Mouse (Mus musculus) intestine, postnatal 0 days (tissue): ENCODE results near the gene Tnrc6c. TPM values are rescaled to one million over a fixed set of nuclear protein-coding genes. Genes with fewer than 3 reads are reported as not detected.
A peak's percentile ranks its signal among the peaks of the same experiment; 100 is the strongest.

Experiments used
- ATAC-seq: fragments of 200-750 bp; cut with Nextera tagmentation; 2 replicates; pipeline ENCODE4 v1.8.0; 2017; ENCODE audit warnings: mild to moderate bottlenecking, moderate TSS enrichment, moderate library complexity
- H3K27ac ChIP-seq: fragments of 300-500 bp; sonication (generic); 2 replicates; pipeline ENCODE4 v1.5.1; 2014; ENCODE audit warnings: mild to moderate bottlenecking, low read depth, low read length, moderate library complexity
- H3K27me3 ChIP-seq: fragments of 300-500 bp; sonication (generic); replicated peaks from 2 replicates; pipeline ENCODE4 v1.6.1; 2014; ENCODE audit warnings: low read length, mixed read lengths; ENCODE audit not compliant: control insufficient read depth, insufficient read depth
- H3K36me3 ChIP-seq: fragments of 300-500 bp; sonication (generic); 2 replicates; pipeline ENCODE4 v1.6.1; 2014; ENCODE audit warnings: mild to moderate bottlenecking, moderate library complexity; ENCODE audit not compliant: control insufficient read depth, insufficient read depth
- H3K4me1 ChIP-seq: fragments of 300-500 bp; sonication (generic); replicated peaks from 2 replicates; pipeline ENCODE4 v1.6.1; 2014; ENCODE audit warnings: antibody characterized with exemption, low read length, mixed read lengths; ENCODE audit not compliant: control insufficient read depth, insufficient read depth
- H3K4me2 ChIP-seq: fragments of 300-500 bp; sonication (generic); replicated peaks from 2 replicates; pipeline ENCODE4 v1.6.1; 2014; ENCODE audit warnings: low read depth, mild to moderate bottlenecking, moderate library complexity
- H3K4me3 ChIP-seq: fragments of 300-500 bp; sonication (generic); 2 replicates; pipeline ENCODE4 v1.5.1; 2014; ENCODE audit warnings: low read depth, low read length
- H3K9ac ChIP-seq: fragments of 300-500 bp; sonication (generic); 2 replicates; pipeline ENCODE4 v1.6.1; 2014; ENCODE audit warnings: mild to moderate bottlenecking, low read depth, low read length
- H3K9me3 ChIP-seq: fragments of 300-500 bp; sonication (generic); 2 replicates; pipeline ENCODE4 v1.6.1; 2016; ENCODE audit warnings: mixed run types; ENCODE audit not compliant: control insufficient read depth
- CTCF ChIP-seq: sonication (generic); IDR thresholded peaks from 2 replicates; pipeline ENCODE4 v1.5.1; 2016; ENCODE audit warnings: low read depth, mild to moderate bottlenecking, control low read depth, antibody characterized with exemption, moderate library complexity
- WGBS: fragments of 180-500 bp; shearing (Covaris S2); extraction: QIAGEN DNeasy Blood & Tissue Kit; methylation state at CpG from one replicate; pipeline ENCODE4 v1.1.7; 2014; 5-methylcytosine and 5-hydroxymethylcytosine counted together
- polyA plus RNA-seq: library from polyadenylated mRNA; unstranded; fragments of >200 nt; fragmentation: Nextera tagmentation; extraction: Ambion mirVana; gene quantifications from 2 replicates; pipeline ENCODE4 v1.2.1, GENCODE M21; 2015

Gene Tnrc6c
- polyA plus RNA-seq, 1 experiment from 2014 or later: 6.1 TPM

GRCm38 (mm10) chr11:117780582-117781111 lies 126.6 kb downstream of the Tnrc6c start:
- peak overlapping the region; percentile 55 for H3K4me3 ChIP-seq
- WGBS: 1% methylated on average over 19 of the region's 19 CpGs
- H3K9ac ChIP-seq: peak overlapping the region; percentile 71
- H3K27ac ChIP-seq: peak overlapping the region; percentile 94
- peak; percentile 84 for ATAC-seq
- peaks cover 17% of the 10 kb centered on the region; the same call in 1 of the 2 replicates for H3K4me1 ChIP-seq
- peak overlapping the region; percentile 95 for H3K4me2 ChIP-seq
- H3K27me3 ChIP-seq: no peaks in the 10 kb centered on the region
- H3K9me3 ChIP-seq: no peaks in the 10 kb centered on the region
- H3K36me3 ChIP-seq: peaks cover 19% of the 10 kb centered on the region; the same call in 1 of the 2 replicates
- TF ChIP-seq CTCF: no peak; the same call in 1 of the 2 replicates

DNA sequence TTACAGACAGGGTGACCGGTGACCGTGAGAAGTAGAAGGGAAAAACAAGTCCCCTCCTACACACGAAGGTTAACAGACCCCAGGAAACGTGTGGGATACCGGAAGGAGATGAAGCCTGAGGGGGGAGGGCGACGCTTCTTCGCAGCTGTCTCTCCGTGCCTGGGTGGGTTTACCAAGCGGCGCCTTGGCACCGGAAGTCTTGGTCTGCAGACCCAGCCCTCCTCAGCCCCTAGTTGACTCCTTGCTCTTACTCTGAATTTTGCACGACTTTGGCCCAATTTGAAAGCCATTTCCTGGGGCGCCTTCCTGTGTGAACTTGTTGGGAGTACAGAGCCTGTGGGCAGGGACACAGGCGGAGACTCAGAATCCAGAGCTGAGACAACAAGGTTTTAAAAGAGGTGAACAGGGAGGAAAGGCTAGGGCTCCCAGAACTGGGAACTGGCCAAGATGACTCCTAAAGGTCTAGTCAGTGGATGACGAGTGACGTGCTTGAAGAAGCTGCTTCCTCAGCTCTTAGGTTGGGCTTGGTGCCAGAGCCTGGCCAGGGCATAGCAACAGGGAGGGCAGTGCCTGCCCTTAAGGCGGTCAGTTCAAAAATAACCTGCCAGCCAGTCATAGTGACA lies 127.2 kb downstream of the Tnrc6c start:
- peak overlapping the region; percentile 94 for H3K27ac ChIP-seq
- no peak for TF ChIP-seq CTCF
- H3K36me3 ChIP-seq: peaks cover 14% of the 10 kb centered on the region; the same call in 1 of the 2 replicates
- H3K27me3 ChIP-seq: no peaks in the 10 kb centered on the region
- no peak overlapping the region for H3K9ac ChIP-seq
- 23% methylated on average over 18 of the region's 18 CpGs for WGBS
- peak overlapping the region; percentile 55; the same call in 1 of the 2 replicates for H3K4me3 ChIP-seq
- H3K4me1 ChIP-seq: peaks cover 17% of the 10 kb centered on the region; the same call in 1 of the 2 replicates
- ATAC-seq: no peak
- H3K9me3 ChIP-seq: no peaks in the 10 kb centered on the region
- H3K4me2 ChIP-seq: peak overlapping the region; percentile 95

- Histone ChIP-seq H3K9ac (no peak within 1 kb of the TSS), H3K9me3 (no peaks in the 10 kb centered on the region), H3K27me3 (no peaks in the 10 kb centered on the region), H3K36me3 (peaks cover 12% of the 10 kb centered on the region; the same call in 1 of the 2 replicates), H3K4me3 (peak within 1 kb of the TSS; percentile 55), H3K4me1 (peaks cover 17% of the 10 kb centered on the region; the same call in 1 of the 2 replicates), H3K4me2 (peak within 1 kb of the TSS; percentile 95), H3K27ac (peak within 1 kb of the TSS; percentile 94)
- 57% methylated on average over 23 of the region's 24 CpGs for WGBS
- no peak for ATAC-seq
- no peak for TF ChIP-seq CTCF
Measured at GRCm38 (mm10) chr11:117781993-117782704, 128.1 kb downstream of the Tnrc6c start, which contains the start of the genes Tmc8 and Tmc6. Tmc8 (plus strand) TSS chr11:117782076. Tmc6 (minus strand) TSS chr11:117782198.

GRCm38 (mm10) chr11:117782705-117783034 lies 128.6 kb downstream of the Tnrc6c start:
- Histone ChIP-seq H3K27ac (no peak overlapping the region; the same call in 1 of the 2 replicates), H3K9me3 (no peaks in the 10 kb centered on the region), H3K4me3 (0 out of 2 replicates have a peak overlapping the region, but pooled peaks have one; percentile 17), H3K4me2 (peak overlapping the region; percentile 95), H3K36me3 (peaks cover 6% of the 10 kb centered on the region; the same call in 1 of the 2 replicates), H3K27me3 (no peaks in the 10 kb centered on the region), H3K4me1 (peaks cover 17% of the 10 kb centered on the region; the same call in 1 of the 2 replicates), H3K9ac (no peak overlapping the region)
- ATAC-seq: no peak
- WGBS: 67% methylated on average over 9 of the region's 9 CpGs
- TF ChIP-seq CTCF: no peak

GRCm38 (mm10) chr11:117783089-117783488 lies 129.0 kb downstream of the Tnrc6c start:
- Histone ChIP-seq H3K4me1 (peaks cover 17% of the 10 kb centered on the region; the same call in 1 of the 2 replicates), H3K27ac (no peak overlapping the region; the same call in 1 of the 2 replicates), H3K4me3 (0 out of 2 replicates have a peak overlapping the region, but pooled peaks have one; percentile 17), H3K36me3 (peaks cover 2% of the 10 kb centered on the region; the same call in 1 of the 2 replicates), H3K9ac (no peak overlapping the region), H3K4me2 (peak overlapping the region; percentile 95), H3K27me3 (no peaks in the 10 kb centered on the region), H3K9me3 (no peaks in the 10 kb centered on the region)
- ATAC-seq: no peak
- TF ChIP-seq CTCF: peak; percentile 65
- 19% methylated on average over 31 of the region's 31 CpGs for WGBS
